Mouse (Mus musculus) ES-Bruce4 (cell line): ENCODE results near the gene Chaf1b. TPM values are rescaled to one million over a fixed set of nuclear protein-coding genes. Genes with fewer than 3 reads are reported as not detected.

Source experiments
- H3K27ac ChIP-seq: 2 replicates; pipeline ENCODE4 v1.5.1; 2012; ENCODE audit warnings: low read length, inconsistent platforms; ENCODE audit not compliant: insufficient read depth
- H3K27me3 ChIP-seq: 2 replicates; pipeline ENCODE4 v1.6.1; 2012; ENCODE audit warnings: mild to moderate bottlenecking, low read length, inconsistent platforms; ENCODE audit not compliant: control insufficient read depth, poor library complexity, insufficient read depth, severe bottlenecking
- H3K36me3 ChIP-seq: 2 replicates; pipeline ENCODE4 v1.6.1; 2012; ENCODE audit warnings: inconsistent platforms, mild to moderate bottlenecking, low read length, moderate library complexity; ENCODE audit not compliant: control insufficient read depth, poor library complexity, insufficient read depth, severe bottlenecking
- H3K4me1 ChIP-seq: one replicate; pipeline ENCODE4 v1.8.1; 2011; ENCODE audit warnings: low read length; ENCODE audit not compliant: control insufficient read depth, insufficient read depth
- H3K4me3 ChIP-seq: 2 replicates; pipeline ENCODE4 v1.5.1; 2011; ENCODE audit warnings: low read depth, mild to moderate bottlenecking, low read length
- H3K9ac ChIP-seq: 2 replicates; pipeline ENCODE4 v1.6.1; 2012; ENCODE audit warnings: low read depth, mild to moderate bottlenecking, inconsistent platforms; ENCODE audit not compliant: poor library complexity, severe bottlenecking
- H3K9me3 ChIP-seq: replicated peaks from 2 replicates; pipeline ENCODE4 v1.6.1; 2012; ENCODE audit warnings: mild to moderate bottlenecking, low read length, inconsistent platforms; ENCODE audit not compliant: control insufficient read depth, poor library complexity, insufficient read depth, severe bottlenecking
- CTCF ChIP-seq: IDR thresholded peaks from one replicate; pipeline ENCODE4 v1.8.1; 2011; ENCODE audit warnings: low read depth, low read length
- EP300 ChIP-seq: IDR thresholded peaks from 2 replicates; pipeline ENCODE4 v1.6.1; 2011; ENCODE audit warnings: low read depth, low read length; ENCODE audit not compliant: insufficient read depth
- POLR2A ChIP-seq: IDR thresholded peaks from one replicate; pipeline ENCODE4 v1.8.1; 2011; ENCODE audit warnings: low read length; ENCODE audit not compliant: insufficient read depth
- polyA plus RNA-seq: library from polyadenylated mRNA; stranded (reverse); fragments of >200 nt; gene quantifications from 2 replicates; pipeline ENCODE4 v1.2.4, GENCODE M21; 2011; ENCODE audit warnings: low read depth; ENCODE audit not compliant: missing spikeins, insufficient read depth, insufficient read length

The Chaf1b gene
- polyA plus RNA-seq, 1 experiment, result 63.0 TPM

- Histone ChIP-seq H3K4me1 (no peaks in the 10 kb centered on the region), H3K36me3 (no peaks in the 10 kb centered on the region), H3K27me3 (no peaks in the 10 kb centered on the region), H3K27ac (no peak overlapping the region), H3K4me3 (no peak overlapping the region), H3K9ac (no peak overlapping the region), H3K9me3 (no peaks in the 10 kb centered on the region)
- TF ChIP-seq CTCF (no peak), POLR2A (no peak), EP300 (no peak)
Observed at GRCm38 (mm10) chr16:93925684-93926247, 42.1 kb downstream of the Chaf1b start.

- H3K9ac ChIP-seq, result no peak overlapping the region
- H3K36me3 ChIP-seq, result no peaks in the 10 kb centered on the region
- no peaks in the 10 kb centered on the region for H3K9me3 ChIP-seq
- no peak overlapping the region for H3K27ac ChIP-seq
- H3K4me1 ChIP-seq, result no peaks in the 10 kb centered on the region
- H3K4me3 ChIP-seq, result no peak overlapping the region
- no peaks in the 10 kb centered on the region for H3K27me3 ChIP-seq
- no peak for TF ChIP-seq CTCF
- no peak for TF ChIP-seq POLR2A
- no peak for TF ChIP-seq EP300
Observed at GRCm38 (mm10) chr16:93929370-93930032, 45.8 kb downstream of the Chaf1b start.

- no peak overlapping the region for H3K27ac ChIP-seq
- no peaks in the 10 kb centered on the region for H3K9me3 ChIP-seq
- no peaks in the 10 kb centered on the region for H3K27me3 ChIP-seq
- H3K4me3 ChIP-seq, result no peak overlapping the region
- H3K4me1 ChIP-seq, result no peaks in the 10 kb centered on the region
- no peak overlapping the region for H3K9ac ChIP-seq
- TF ChIP-seq EP300 (no peak), CTCF (no peak), POLR2A (no peak)
- H3K36me3 ChIP-seq, result no peaks in the 10 kb centered on the region
Observed at GRCm38 (mm10) chr16:93932185-93933168, 48.8 kb downstream of the Chaf1b start.

GRCm38 (mm10) chr16:93934588-93934987, 50.9 kb downstream of the Chaf1b start:
- Histone ChIP-seq H3K36me3 (no peaks in the 10 kb centered on the region), H3K9ac (no peak overlapping the region), H3K4me1 (no peaks in the 10 kb centered on the region), H3K27ac (no peak overlapping the region), H3K4me3 (peak overlapping the region; percentile 17), H3K9me3 (no peaks in the 10 kb centered on the region), H3K27me3 (no peaks in the 10 kb centered on the region)
- TF ChIP-seq CTCF (no peak), POLR2A (no peak), EP300 (no peak)

GRCm38 (mm10) chr16:93935009-93935408, 51.3 kb downstream of the Chaf1b start:
- TF ChIP-seq EP300, result no peak
- TF ChIP-seq CTCF, result no peak
- no peak for TF ChIP-seq POLR2A
- Histone ChIP-seq H3K27me3 (no peaks in the 10 kb centered on the region), H3K9me3 (no peaks in the 10 kb centered on the region), H3K27ac (no peak overlapping the region), H3K4me1 (no peaks in the 10 kb centered on the region), H3K4me3 (peak overlapping the region; percentile 17), H3K9ac (no peak overlapping the region), H3K36me3 (no peaks in the 10 kb centered on the region)

- no peak overlapping the region for H3K27ac ChIP-seq
- H3K36me3 ChIP-seq, result no peaks in the 10 kb centered on the region
- H3K27me3 ChIP-seq, result no peaks in the 10 kb centered on the region
- no peaks in the 10 kb centered on the region for H3K9me3 ChIP-seq
- no peak for TF ChIP-seq CTCF
- no peak for TF ChIP-seq POLR2A
- no peak for TF ChIP-seq EP300
- H3K9ac ChIP-seq, result 0 out of 2 replicates have a peak overlapping the region, but pooled peaks have one; percentile 21
- H3K4me1 ChIP-seq, result peaks cover 3% of the 10 kb centered on the region
- no peak overlapping the region for H3K4me3 ChIP-seq
Observed at GRCm38 (mm10) chr16:93938400-93938846, 54.7 kb downstream of the Chaf1b start.
